Mouse (Mus musculus): ENCODE measurements around the gene 5730596B20Rik.

5730596B20Rik gene

GRCm38 (mm10) chr6:52194690-52195089, 17.4 kb downstream of the 5730596B20Rik start:
- no peak for TF ChIP-seq GATA4 (IDR thresholded peaks at IDR 0.05; ENCODE audit: insufficient replicate concordance, low read length)

GRCm38 (mm10) chr6:52196811-52197210, 19.5 kb downstream of the 5730596B20Rik start:
- no peak for TF ChIP-seq GATA4 (IDR thresholded peaks at IDR 0.05; ENCODE audit: insufficient replicate concordance, low read length)

- no peak for TF ChIP-seq GATA4 (IDR thresholded peaks at IDR 0.05; ENCODE audit: insufficient replicate concordance, low read length)
Measured at GRCm38 (mm10) chr6:52197271-52197670, 20.0 kb downstream of the 5730596B20Rik start.

DNA sequence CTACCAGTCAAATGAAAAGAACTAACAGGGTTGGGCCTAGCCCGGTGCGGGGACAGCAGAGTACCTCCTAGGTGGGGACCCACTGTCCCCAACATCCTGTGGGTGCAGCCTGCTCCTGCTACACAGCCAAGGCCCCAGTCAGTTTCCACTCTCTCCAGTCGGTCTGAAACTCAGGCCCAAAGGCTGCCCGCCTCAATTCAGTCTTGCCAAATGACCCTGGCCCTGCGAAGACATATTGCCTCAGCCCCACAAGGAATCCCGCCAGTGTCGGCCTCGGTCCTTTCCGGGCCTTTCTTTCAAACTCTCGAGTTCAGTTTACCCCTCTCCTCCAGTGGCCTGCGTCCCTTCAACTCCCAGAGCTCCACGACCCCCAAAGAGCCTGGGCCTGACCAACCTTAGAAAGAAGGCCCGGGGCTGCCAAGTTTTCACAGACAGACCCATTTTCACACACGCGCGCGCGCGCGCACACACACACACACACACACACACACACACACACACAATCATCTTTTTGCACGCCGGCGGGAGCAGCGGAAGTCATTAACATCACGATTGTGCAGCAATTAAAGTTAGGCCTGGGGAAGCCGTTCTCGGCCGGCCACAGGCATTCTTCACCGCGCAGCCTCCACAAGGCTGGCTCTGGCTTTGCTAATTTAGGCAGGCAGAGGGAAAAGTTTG, 22.9 kb downstream of the 5730596B20Rik start:
- TF ChIP-seq GATA4 (IDR thresholded peaks at IDR 0.05; ENCODE audit: insufficient replicate concordance, low read length): no peak

DNA sequence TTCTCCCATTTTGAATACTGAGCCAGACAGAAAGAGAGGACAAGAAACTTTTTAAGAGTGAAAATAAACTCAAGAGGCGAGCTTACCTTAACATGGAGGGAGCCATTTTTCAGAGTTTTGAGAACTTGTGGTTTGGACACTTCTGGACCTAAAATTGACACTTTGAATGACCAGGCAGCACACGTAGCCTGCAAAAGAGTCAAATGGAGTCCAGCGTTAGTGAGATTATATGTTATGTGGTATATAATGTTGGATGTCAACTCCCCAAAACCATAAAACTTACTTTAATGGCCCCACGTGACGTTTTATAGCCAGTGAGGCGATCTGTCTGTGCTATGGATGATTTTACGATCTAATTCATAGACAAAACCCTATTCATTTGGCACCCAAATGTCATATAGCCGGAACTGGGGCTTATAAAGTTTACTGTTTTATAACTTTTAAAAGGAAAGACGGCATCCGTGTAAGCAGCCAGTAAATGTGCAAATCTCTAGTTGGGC, 23.5 kb downstream of the 5730596B20Rik start:
- TF ChIP-seq GATA4 (IDR thresholded peaks at IDR 0.05; ENCODE audit: insufficient replicate concordance, low read length): no peak

GRCm38 (mm10) chr6:52201269-52201668, 24.0 kb downstream of the 5730596B20Rik start:
- no peak for TF ChIP-seq GATA4 (IDR thresholded peaks at IDR 0.05; ENCODE audit: insufficient replicate concordance, low read length)

DNA sequence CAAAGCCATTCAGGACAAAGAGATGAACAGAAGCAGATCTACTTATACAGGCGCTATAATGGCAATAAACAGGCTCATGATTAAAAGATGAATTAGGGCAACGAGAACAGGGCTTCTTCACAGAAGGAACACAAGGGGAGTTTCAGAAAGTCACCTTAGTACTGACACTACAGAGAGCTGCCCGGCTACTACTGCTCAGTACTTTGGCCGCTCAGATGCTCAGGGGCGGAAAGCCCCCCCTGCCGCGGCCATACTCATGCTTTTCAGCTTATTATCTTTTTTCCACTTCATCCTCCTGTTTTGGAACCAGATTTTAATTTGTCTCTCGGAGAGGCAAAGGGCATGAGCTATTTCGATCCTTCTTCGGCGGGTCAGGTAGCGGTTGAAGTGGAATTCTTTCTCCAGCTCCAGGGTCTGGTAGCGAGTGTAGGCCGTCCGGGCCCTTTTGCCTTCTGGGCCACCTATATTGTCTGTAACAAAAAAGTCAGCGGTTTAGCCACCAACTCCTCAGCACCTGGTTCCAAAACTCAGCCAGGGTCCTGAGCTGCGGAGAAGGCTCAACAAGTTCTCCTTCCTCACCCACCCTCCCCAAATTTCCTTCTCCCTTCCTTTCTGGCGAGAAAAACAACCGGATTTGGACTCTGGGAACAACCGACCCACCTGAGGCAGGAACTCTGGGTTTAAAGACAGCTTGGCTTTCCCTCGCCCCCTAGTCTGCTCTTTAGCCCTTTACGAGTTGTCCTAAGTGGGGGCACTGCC, 25.2 kb downstream of the 5730596B20Rik start:
- TF ChIP-seq GATA4 (IDR thresholded peaks at IDR 0.05; ENCODE audit: insufficient replicate concordance, low read length): no peak

- TF ChIP-seq GATA4 (IDR thresholded peaks at IDR 0.05; ENCODE audit: insufficient replicate concordance, low read length): no peak
Measured at GRCm38 (mm10) chr6:52203121-52203370, 25.7 kb downstream of the 5730596B20Rik start.

DNA sequence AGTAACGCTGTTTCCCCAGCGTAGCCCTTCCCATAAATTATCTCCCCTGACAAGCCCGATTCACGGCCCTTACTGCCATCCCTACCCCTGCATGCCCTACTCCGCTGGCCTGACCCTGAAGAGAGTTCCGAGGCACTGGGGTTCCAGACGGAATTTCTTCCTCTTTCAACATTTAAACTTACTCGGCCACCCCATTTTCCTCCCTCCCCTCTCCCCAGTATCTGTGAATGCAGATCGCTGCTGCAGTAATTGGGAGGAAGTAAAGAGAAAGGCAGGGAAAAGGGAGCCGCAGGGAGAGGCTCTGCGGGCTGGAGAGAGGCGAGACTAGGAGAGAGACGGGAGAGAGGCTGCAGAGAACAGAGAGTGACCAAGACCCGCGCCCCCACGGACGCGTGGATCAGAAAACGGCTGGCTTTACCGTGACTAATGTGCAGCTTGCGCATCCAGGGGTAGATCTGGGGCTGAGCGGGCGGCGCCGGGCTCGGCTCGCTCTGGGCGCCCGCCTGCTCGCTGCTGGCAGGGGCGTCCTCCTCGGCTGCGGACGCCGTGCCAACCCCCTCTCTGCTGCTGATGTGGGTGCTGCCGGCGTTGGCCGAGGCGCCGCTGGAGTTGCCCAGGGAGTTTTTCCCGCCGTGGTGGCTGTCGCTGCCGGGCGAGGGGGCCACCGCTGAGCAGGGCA, 26.2 kb downstream of the 5730596B20Rik start:
- no peak for TF ChIP-seq GATA4 (IDR thresholded peaks at IDR 0.05; ENCODE audit: insufficient replicate concordance, low read length)

DNA sequence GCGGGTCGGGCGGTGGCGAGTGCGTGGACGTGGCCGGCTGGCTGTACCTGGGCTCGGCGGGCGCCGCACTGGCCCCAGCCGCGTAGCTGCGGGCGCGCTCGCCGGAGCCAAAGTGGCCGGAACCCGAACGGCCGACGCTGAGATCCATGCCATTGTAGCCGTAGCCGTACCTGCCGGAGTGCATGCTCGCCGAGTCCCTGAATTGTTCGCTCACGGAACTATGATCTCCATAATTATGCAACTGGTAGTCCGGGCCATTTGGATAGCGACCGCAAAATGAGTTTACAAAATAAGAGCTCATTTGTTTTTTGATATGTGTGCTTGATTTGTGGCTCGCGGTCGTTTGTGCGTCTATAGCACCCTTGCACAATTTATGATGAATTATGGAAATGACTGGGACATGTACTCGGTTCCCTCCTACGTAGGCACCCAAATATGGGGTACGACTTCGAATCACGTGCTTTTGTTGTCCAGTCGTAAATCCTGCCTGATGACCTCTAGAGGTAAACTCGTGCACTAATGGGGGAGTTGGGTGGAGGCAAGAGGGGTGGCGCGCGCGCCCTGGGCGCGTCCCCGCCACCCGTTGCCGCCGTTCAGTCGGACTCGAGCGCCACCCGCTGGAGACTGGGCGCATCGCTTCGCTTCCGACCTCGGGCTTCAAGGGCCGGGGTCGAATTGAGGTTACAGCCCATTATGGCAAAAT, 26.9 kb downstream of the 5730596B20Rik start, which contains the start of gene Hoxa5:
TSS of gene Hoxa5 (minus strand) at position 538 of the 703 bp plus-strand sequence.
- no peak for TF ChIP-seq GATA4 (IDR thresholded peaks at IDR 0.05; ENCODE audit: insufficient replicate concordance, low read length)

GRCm38 (mm10) chr6:52205221-52205620, 27.9 kb downstream of the 5730596B20Rik start:
- TF ChIP-seq GATA4 (IDR thresholded peaks at IDR 0.05; ENCODE audit: insufficient replicate concordance, low read length): no peak

DNA sequence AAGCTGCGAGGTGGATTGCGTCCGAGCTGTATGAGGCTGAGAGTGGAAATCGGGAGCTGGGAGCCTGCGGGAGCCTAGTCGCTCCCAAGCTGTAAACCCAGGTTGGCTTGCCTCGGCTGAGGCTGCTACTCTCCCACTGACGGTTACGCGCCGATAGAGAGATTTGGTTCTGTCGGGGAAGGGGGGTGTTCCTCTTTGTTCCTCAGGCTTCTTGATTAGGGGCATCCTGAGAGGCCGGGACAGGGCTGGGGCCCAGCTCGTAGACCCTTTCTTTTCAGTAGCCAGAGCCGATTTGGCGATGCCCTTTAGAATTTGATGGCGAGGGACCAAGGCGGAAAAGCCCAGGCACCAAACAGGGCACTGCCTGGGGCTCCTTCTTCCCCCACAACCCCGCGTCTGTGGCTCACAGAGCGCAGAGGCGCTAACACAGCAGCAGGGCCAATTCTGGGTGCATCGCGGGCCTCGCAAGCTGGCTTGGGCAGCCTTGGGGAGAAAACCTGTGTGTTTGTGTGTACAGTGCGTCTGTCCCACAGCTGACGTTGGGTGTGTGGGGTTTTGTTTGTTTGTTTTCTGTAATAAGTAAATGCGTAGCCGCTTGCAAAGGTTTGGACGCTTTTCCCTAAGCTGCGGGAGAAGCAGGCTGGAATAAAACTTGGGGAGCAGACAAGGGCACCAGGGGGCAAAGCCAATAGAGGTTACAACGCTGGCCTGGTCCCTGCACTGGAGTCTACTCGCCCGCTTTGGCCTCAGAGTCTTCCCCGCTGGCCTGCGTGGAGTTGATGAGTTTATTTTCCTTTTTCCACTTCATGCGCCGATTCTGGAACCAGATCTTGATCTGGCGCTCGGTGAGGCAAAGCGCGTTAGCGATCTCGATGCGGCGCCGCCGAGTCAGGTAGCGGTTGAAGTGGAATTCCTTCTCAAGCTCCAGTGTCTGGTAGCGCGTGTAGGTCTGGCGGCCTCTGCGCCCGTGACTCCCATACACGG, 28.6 kb downstream of the 5730596B20Rik start:
- TF ChIP-seq GATA4 (IDR thresholded peaks at IDR 0.05; ENCODE audit: insufficient replicate concordance, low read length): no peak

GRCm38 (mm10) chr6:52206882-52207683, 29.8 kb downstream of the 5730596B20Rik start:
- no peak for TF ChIP-seq GATA4 (IDR thresholded peaks at IDR 0.05; ENCODE audit: insufficient replicate concordance, low read length)

DNA sequence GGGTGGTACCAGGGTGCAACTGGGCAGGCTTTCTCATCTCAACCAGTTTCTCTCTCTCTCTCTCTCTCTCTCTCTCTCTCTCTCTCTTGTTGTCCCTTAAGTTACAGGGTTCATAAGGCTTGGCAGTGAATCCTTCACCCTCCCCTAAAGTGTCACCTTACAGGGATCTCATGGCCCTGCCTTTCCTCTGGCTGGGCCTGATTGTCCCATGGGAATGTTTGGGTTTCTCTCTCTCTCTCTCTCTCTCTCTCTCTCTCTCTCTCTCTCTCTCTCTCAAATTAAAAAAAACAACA, 30.3 kb downstream of the 5730596B20Rik start:
- no peak for TF ChIP-seq GATA4 (IDR thresholded peaks at IDR 0.05; ENCODE audit: insufficient replicate concordance, low read length)

All from liver, adult (tissue).